Mouse (Mus musculus): ENCODE measurements around the gene Tomm40l. TPM values are rescaled to one million over a fixed set of nuclear protein-coding genes. Genes with fewer than 3 reads are reported as not detected.

Gene Tomm40l
- polyA plus RNA-seq, 1 experiment = 2.2 TPM

- H3K9me3 ChIP-seq (ENCODE audit: control insufficient read depth, low read length) = no peaks in the 10 kb centered on the region
- H3K27me3 ChIP-seq (ENCODE audit: control insufficient read depth) = peaks cover 57% of the 10 kb centered on the region
- H3K4me1 ChIP-seq (ENCODE audit: control insufficient read depth) = peaks cover 9% of the 10 kb centered on the region
- no peak overlapping the region for H3K4me3 ChIP-seq (replicated peaks)
- H3K36me3 ChIP-seq (ENCODE audit: control insufficient read depth) = no peaks in the 10 kb centered on the region
- no peak for TF ChIP-seq GATA1 (IDR thresholded peaks at IDR 0.05; ENCODE audit: low read length)
- TF ChIP-seq TAL1 (IDR thresholded peaks at IDR 0.05; ENCODE audit: low read length) = no peak
These were observed 41.5 kb upstream of the Tomm40l start for GRCm38 (mm10) chr1:171263666-171264461.

DNA sequence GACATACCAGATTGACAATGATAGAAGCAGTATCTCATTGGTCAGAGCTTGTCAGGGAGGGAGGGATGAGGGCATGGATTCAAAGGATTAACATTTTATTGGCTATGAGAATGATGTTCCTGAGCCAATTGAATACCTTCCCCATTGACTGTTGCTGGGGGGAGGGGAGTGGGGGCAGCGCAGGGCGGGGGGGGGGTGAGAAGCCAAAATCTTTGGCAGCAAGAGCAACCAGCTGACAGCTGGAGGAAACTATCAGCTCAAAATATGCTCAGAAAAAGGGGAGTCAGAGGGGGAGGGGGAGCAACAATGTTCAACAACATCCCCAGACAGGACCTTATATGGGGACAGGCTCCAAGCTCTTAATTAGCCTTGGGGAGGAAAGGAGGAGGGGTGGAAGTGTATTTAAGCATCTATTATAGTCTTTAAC, 40.9 kb upstream of the Tomm40l start:
- Histone ChIP-seq H3K27me3 (ENCODE audit: control insufficient read depth) (peaks cover 60% of the 10 kb centered on the region), H3K36me3 (ENCODE audit: control insufficient read depth) (no peaks in the 10 kb centered on the region), H3K4me1 (ENCODE audit: control insufficient read depth) (peaks cover 9% of the 10 kb centered on the region), H3K9me3 (ENCODE audit: control insufficient read depth, low read length) (no peaks in the 10 kb centered on the region), H3K4me3 (replicated peaks) (no peak overlapping the region)
- TF ChIP-seq GATA1 (IDR thresholded peaks at IDR 0.05; ENCODE audit: low read length) (no peak), TAL1 (IDR thresholded peaks at IDR 0.05; ENCODE audit: low read length) (no peak)

GRCm38 (mm10) chr1:171262594-171263130, 40.3 kb upstream of the Tomm40l start:
- peaks cover 65% of the 10 kb centered on the region for H3K27me3 ChIP-seq (ENCODE audit: control insufficient read depth)

GRCm38 (mm10) chr1:171260316-171260715, 38.0 kb upstream of the Tomm40l start:
- Histone ChIP-seq H3K36me3 (ENCODE audit: control insufficient read depth) (no peaks in the 10 kb centered on the region), H3K27me3 (ENCODE audit: control insufficient read depth) (peaks cover 64% of the 10 kb centered on the region), H3K4me1 (ENCODE audit: control insufficient read depth) (peaks cover 19% of the 10 kb centered on the region), H3K9me3 (ENCODE audit: control insufficient read depth, low read length) (no peaks in the 10 kb centered on the region), H3K4me3 (replicated peaks) (no peak overlapping the region)
- TF ChIP-seq TAL1 (IDR thresholded peaks at IDR 0.05; ENCODE audit: low read length) (no peak), GATA1 (IDR thresholded peaks at IDR 0.05; ENCODE audit: low read length) (no peak)

More at GRCm38 (mm10) chr1:171262594-171263130, 40.3 kb upstream of the Tomm40l start:
- TF ChIP-seq GATA1 (IDR thresholded peaks at IDR 0.05; ENCODE audit: low read length) = no peak
- no peak for TF ChIP-seq TAL1 (IDR thresholded peaks at IDR 0.05; ENCODE audit: low read length)
- Histone ChIP-seq H3K36me3 (ENCODE audit: control insufficient read depth) (no peaks in the 10 kb centered on the region), H3K9me3 (ENCODE audit: control insufficient read depth, low read length) (no peaks in the 10 kb centered on the region), H3K4me3 (replicated peaks) (no peak overlapping the region), H3K4me1 (ENCODE audit: control insufficient read depth) (peaks cover 12% of the 10 kb centered on the region)

DNA sequence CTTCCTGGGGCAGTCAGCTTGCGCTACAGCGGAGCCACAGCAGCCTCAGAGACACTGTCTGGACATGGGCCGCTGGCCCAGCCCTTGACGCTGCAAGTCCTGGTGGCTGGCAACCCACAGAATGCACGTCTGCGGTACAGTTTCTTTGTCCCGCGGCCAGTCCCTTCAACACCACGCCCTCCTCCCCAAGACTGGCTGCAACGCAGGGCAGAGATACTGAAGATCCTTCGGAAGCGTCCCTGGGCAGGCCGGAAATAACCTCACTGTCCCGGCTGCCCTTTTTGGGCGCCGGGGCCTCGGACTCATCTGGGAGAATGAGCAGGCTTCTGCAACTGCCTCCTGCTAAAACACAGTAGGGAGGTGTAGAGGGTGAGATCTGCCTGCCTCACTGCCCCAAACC, 36.6 kb upstream of the Tomm40l start:
- H3K4me3 ChIP-seq (replicated peaks) = peak overlapping the region; percentile 26
- TF ChIP-seq TAL1 (IDR thresholded peaks at IDR 0.05; ENCODE audit: low read length) = no peak
- no peak for TF ChIP-seq GATA1 (IDR thresholded peaks at IDR 0.05; ENCODE audit: low read length)
- H3K4me1 ChIP-seq (ENCODE audit: control insufficient read depth) = peaks cover 19% of the 10 kb centered on the region
- H3K36me3 ChIP-seq (ENCODE audit: control insufficient read depth) = no peaks in the 10 kb centered on the region
- H3K27me3 ChIP-seq (ENCODE audit: control insufficient read depth) = peaks cover 59% of the 10 kb centered on the region
- H3K9me3 ChIP-seq (ENCODE audit: control insufficient read depth, low read length) = no peaks in the 10 kb centered on the region

- Histone ChIP-seq H3K4me1 (ENCODE audit: control insufficient read depth) (peaks cover 19% of the 10 kb centered on the region), H3K36me3 (ENCODE audit: control insufficient read depth) (no peaks in the 10 kb centered on the region), H3K27me3 (ENCODE audit: control insufficient read depth) (peaks cover 58% of the 10 kb centered on the region), H3K9me3 (ENCODE audit: control insufficient read depth, low read length) (no peaks in the 10 kb centered on the region), H3K4me3 (replicated peaks) (no peak overlapping the region)
- no peak for TF ChIP-seq GATA1 (IDR thresholded peaks at IDR 0.05; ENCODE audit: low read length)
- no peak for TF ChIP-seq TAL1 (IDR thresholded peaks at IDR 0.05; ENCODE audit: low read length)
These were observed 35.5 kb upstream of the Tomm40l start for GRCm38 (mm10) chr1:171257781-171258180.

DNA sequence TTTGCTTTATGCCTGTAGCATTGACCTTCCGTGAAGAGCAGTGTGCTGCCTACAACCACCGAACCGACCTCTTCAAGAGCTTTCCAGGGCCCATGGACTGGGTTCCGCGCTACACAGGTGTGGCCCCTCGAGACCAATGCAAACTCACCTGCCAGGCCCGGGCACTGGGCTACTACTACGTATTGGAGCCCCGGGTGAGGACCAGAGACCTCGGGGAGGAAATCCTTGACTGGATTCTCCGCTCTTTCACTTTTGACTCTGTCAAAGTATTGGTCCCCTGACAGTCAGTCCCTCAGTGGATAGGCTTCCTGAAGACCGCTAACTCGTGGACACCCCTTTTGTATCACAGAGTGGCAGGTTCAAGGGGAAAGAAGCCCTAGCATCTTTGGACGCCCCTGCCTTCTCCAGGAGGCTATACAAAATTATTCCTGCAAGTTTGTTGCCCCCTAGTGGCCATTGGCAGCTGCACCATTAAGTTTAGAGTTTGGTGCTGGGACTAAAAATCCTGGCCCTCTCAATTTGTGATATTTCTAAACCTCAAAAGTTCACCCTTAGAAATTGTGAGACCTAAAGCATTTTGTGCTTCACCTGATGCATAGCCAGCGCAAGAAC, 34.7 kb upstream of the Tomm40l start:
- TF ChIP-seq TAL1 (IDR thresholded peaks at IDR 0.05; ENCODE audit: low read length) (no peak), GATA1 (IDR thresholded peaks at IDR 0.05; ENCODE audit: low read length) (no peak)
- Histone ChIP-seq H3K4me3 (replicated peaks) (peak overlapping the region; percentile 16), H3K36me3 (ENCODE audit: control insufficient read depth) (no peaks in the 10 kb centered on the region), H3K27me3 (ENCODE audit: control insufficient read depth) (peaks cover 58% of the 10 kb centered on the region), H3K4me1 (ENCODE audit: control insufficient read depth) (peaks cover 17% of the 10 kb centered on the region), H3K9me3 (ENCODE audit: control insufficient read depth, low read length) (no peaks in the 10 kb centered on the region)

- H3K4me3 ChIP-seq (replicated peaks) = no peak overlapping the region
- TF ChIP-seq GATA1 (IDR thresholded peaks at IDR 0.05; ENCODE audit: low read length) = no peak
- no peaks in the 10 kb centered on the region for H3K9me3 ChIP-seq (ENCODE audit: control insufficient read depth, low read length)
- peaks cover 59% of the 10 kb centered on the region for H3K27me3 ChIP-seq (ENCODE audit: control insufficient read depth)
- peaks cover 17% of the 10 kb centered on the region for H3K4me1 ChIP-seq (ENCODE audit: control insufficient read depth)
- no peaks in the 10 kb centered on the region for H3K36me3 ChIP-seq (ENCODE audit: control insufficient read depth)
These were observed 33.9 kb upstream of the Tomm40l start for GRCm38 (mm10) chr1:171256095-171256818.

DNA sequence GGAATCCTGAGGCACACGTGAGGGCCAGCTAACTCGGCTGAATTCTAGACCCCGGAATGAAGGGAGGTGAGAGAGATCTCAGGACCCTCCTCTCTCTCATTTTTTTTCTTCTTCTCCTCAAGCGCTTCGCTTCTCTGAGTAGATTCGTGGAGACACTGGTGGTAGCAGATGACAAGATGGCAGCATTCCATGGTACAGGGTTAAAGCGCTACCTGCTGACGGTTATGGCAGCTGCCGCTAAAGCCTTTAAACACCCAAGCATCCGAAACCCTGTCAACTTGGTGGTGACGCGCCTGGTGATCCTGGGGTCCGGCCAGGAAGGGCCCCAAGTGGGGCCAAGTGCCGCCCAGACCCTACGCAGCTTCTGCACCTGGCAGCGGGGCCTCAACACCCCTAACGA, 30.1 kb upstream of the Tomm40l start:
- no peak overlapping the region for H3K4me3 ChIP-seq (replicated peaks)
- no peaks in the 10 kb centered on the region for H3K36me3 ChIP-seq (ENCODE audit: control insufficient read depth)
- H3K9me3 ChIP-seq (ENCODE audit: control insufficient read depth, low read length) = no peaks in the 10 kb centered on the region
- H3K4me1 ChIP-seq (ENCODE audit: control insufficient read depth) = peaks cover 20% of the 10 kb centered on the region
- peaks cover 57% of the 10 kb centered on the region for H3K27me3 ChIP-seq (ENCODE audit: control insufficient read depth)
- TF ChIP-seq TAL1 (IDR thresholded peaks at IDR 0.05; ENCODE audit: low read length) (no peak), GATA1 (IDR thresholded peaks at IDR 0.05; ENCODE audit: low read length) (no peak)

All from erythroblast, embryonic 14.5 days (primary cell).